Mouse (Mus musculus) frontal cortex, adult 2 months (tissue): ENCODE measurements around the gene Lsm14a. TPM values are rescaled to one million over a fixed set of nuclear protein-coding genes. Genes with fewer than 3 reads are reported as not detected.

Experiments used
- DNase-seq, 2 experiments: peaks; one replicate each; pipeline ENCODE4 v3.0.0; 2022; ENCODE audit warnings: low spot score in 1 of 2; ENCODE audit errors: extremely low spot score in 1 of 2
- polyA plus RNA-seq: library from polyadenylated mRNA; depleted of rRNA; stranded (reverse); fragments of >200 nt; gene quantifications from 2 replicates; pipeline ENCODE4 v1.2.3, GENCODE M21; 2012; rRNA removed

The Lsm14a gene
- polyA plus RNA-seq, 1 experiment = 49.5 TPM

DNA sequence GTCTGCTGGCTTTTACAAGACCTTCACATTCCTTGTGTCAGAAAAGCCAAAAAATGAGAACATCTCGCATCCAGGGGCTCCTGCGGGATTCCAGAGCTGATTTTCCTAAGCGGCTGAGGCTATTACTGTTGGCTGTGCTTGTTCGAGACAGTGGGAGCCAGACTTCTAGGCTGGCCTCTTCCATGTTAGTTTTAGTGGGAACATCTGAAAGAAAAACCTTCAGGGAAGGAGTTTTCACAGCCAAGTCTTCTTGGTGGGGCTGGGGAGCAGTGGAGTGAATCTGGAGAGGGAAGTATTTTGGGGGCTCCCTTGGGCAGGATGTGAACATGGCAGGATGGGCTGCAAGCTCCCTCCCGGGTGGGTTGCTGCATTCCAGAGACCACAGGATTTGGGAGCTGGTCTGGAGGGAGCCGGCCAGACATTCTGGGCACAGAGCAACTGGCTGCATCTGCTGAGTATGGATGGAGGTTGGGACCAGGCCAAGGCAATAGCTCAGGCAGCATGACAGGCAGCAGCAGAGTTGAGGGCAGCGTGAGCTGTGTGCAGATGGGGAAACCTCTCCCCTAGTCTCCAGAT is 75.1 kb downstream of the Lsm14a start:
- peak in 1 of 2 experiments; percentile 35 for DNase-seq

DNA sequence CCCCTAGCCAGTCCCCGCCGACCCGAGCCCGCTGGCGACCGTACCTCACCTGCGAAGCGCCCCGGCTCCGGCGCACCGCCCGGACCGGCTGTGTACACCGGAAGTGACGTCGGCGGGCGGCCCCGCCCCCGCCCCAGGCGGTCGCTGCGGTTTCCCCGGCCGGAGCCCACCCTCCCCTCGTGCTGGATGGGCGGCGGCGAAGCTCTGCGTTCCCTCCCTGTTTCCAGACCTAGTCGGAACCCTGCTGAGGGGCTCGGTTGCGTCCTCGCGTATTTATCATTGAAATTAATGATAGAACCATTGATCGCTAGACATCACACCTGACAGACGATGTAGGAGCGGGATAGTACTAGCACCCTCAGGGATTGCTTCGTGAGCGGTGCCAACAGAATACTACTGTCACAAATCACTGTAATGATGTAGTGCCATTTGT is 79.7 kb downstream of the Lsm14a start, which contains the start of gene 4931406P16Rik:
Gene 4931406P16Rik, minus strand, starts transcription at position 109 of the 433 bp plus-strand sequence.
- peak; percentile 35 to 81 for DNase-seq

DNA sequence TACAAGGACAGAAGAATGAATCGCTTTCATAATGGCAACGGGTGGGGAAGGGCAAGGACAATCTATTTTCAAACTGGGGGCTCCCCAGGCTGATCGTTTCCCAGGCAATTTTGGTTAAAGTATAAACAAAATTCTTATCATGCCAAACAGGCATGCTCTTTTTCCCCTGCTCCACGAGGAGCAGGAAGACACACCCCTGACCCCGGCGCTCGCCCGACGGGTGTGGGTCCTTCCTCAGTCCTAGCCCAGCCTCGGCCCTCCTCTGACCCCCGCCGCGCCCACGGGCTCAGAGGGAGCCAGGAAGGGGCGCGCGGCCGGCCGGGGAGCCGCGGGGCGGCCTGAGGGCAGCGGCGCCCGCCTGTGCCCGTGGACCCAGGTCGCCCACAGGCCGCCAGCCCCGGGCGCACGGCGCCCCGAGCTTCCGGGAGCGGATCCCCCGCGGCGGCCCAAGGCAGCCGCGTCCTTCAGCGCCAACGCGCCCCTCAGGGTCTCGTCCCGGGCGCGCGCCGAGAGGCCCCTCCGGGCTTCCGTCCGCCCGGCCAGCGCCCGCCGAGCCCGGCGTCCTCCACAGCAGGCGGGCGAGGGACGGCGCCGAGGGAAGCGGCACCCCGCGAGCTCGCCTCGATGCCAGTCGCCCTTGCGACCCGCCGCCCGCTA is 80.2 kb downstream of the Lsm14a start:
- DNase-seq = no peak

DNA sequence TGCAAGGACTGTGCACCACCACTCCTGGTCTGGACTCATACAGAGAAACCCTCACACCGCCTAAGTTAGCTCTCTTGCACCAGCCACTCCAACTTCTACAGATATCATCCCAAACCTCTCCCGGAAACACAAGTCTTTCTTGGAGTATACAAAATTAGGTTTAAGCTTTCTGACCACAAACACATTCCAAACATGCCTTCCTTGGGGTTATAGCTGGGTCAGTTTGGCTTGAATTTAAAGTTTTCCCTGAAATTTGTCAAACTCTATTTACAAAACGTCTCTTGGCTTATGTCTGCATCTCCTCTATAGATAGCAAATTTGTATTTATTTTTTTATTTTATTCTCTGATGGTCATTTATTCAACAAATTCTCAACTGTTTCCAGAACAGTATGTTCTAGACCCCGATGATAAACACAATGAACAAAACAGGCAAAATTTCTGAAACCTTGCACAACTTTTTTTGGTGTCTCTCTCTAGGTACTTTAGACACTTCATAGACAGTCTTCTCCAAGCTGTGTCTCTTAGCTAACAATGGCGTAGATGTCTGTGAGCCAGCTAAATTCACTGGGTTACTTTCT is 83.8 kb downstream of the Lsm14a start:
- no peak for DNase-seq

DNA sequence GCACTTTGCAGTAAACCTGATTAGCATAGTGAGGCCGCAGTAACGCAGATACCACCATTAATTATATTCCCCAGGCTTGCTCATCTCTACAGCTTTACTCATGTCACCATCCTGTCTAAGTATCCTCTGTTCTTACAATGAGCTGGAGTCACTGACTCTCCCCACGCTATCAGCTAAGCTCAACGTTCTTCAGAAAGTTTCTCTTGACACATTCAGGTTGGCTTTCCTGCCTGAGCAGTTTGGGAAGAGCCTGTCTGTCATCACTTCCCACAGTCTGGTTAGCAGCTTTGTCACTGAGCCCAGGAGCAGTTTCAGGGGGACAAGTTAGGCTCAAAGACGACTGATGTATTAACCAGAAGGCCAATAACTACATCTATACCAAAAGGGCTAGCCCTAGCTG is 84.5 kb downstream of the Lsm14a start:
- DNase-seq = peak in 1 of 2 experiments; percentile 17

DNA sequence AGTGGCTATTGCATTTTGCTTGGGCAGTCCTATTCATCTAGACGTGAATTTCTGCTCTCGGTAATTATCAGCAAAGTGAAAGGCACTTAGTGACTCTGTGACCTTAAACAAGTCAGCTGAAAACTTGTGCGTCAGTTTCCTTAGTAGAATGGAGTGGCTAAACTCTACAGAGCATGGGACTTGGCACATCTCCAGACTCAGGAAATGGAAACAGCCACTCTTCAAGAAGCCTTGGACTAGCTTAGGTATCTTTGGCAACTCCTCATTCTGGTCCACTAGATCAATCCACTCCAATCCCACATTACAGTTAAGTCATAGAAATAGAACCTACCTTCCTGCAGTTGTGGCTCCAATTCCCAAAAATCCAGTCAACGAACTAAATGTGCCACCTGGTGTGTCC is 87.7 kb downstream of the Lsm14a start:
- no peak for DNase-seq

DNA sequence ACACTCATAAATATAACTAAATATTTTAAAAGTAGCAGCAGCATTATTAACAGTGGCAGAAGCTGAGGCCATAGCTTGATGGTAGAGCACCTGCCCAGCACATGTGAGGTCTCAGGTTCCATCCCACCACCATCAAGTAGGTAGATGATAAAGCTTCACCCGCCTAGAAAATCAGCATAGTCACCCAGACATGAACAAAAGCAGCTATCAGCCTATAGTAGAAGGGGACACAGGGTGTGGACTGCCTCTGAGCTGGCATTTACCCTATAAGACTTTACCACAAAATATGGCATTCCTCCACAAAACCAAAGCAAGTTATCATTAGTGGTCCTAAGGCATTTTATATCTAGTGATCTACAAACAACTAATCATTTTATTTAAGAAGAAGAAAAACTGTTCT is 90.5 kb downstream of the Lsm14a start:
- no peak for DNase-seq

DNA sequence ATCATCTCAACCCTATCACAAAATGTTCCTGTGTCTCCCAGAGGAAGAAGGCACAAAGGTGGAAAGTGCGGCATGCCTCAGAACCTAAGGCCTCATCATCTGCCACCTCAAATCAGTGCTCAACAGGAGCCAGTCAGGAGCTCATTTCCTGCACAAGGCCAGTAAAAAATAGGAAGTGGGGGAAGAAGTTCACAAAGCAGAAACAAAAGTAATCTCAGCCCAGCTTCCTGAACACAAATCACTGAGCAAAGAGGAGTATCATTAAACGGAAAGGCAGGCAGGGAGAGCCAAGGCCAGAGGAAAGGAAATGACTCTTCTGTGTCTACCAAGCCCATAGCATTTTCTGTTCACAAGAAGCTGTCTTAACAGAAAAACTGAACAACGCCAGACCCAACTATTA is 91.2 kb downstream of the Lsm14a start:
- DNase-seq = no peak

DNA sequence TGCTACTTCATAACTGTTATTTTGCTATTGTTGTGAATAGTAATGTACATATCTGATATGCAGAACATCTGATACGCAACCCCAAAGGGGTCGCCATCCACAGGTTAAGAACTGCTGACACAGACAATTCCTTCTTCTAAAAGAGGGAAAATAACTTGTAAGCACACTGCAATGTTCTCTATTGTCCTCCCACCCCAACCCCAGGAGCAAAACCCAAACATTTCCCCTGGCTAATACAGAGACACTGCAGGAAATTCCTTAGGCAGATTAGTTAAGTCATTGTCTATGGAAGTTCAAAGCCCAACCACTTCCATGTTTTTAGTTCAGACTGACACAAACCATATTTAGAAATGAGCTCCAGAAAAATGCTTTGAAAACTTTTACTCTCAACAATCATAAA is 94.3 kb downstream of the Lsm14a start:
- DNase-seq = no peak

DNA sequence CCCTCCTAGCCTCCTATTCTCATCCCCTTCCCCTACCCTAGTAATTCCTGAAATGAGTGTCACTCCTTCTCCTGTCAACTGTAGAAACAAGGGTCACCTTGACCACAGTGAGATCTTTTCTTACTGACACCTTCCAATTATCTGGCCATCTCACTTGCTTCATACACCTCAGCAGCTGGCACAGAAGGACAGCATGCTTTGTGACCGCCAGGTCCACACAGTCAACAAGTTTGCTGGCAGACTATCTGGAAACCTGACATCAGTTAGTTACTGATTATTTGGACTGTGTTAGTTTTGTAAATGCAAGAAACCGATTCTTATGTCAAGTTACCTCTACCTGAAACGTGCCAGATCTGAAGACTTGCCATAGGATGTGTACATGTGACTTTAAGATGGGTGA is 97.0 kb downstream of the Lsm14a start:
- DNase-seq = no peak

Other genes starting within 250 kb of the Lsm14a start
- 106 and 116 TPM in 2 replicates for gene Uba2, start 223.7 kb downstream of the Lsm14a start, polyA plus RNA-seq
- gene Pdcd2l, start 196.7 kb downstream of the Lsm14a start, polyA plus RNA-seq = 29.9 and 31.1 TPM in 2 replicates
- 771 and 776 TPM in 2 replicates for gene Gpi1, start 163.0 kb downstream of the Lsm14a start, polyA plus RNA-seq
- gene Gm6096, start 142.3 kb downstream of the Lsm14a start, polyA plus RNA-seq = not detected in 2 replicates
- gene 4931406P16Rik, start 79.8 kb downstream of the Lsm14a start, polyA plus RNA-seq = 26.9 and 32.3 TPM in 2 replicates